Mouse (Mus musculus): ENCODE data around the gene Mgrn1.
A peak's percentile ranks its signal among the peaks of the same experiment; 100 is the strongest.

The Mgrn1 gene

DNA sequence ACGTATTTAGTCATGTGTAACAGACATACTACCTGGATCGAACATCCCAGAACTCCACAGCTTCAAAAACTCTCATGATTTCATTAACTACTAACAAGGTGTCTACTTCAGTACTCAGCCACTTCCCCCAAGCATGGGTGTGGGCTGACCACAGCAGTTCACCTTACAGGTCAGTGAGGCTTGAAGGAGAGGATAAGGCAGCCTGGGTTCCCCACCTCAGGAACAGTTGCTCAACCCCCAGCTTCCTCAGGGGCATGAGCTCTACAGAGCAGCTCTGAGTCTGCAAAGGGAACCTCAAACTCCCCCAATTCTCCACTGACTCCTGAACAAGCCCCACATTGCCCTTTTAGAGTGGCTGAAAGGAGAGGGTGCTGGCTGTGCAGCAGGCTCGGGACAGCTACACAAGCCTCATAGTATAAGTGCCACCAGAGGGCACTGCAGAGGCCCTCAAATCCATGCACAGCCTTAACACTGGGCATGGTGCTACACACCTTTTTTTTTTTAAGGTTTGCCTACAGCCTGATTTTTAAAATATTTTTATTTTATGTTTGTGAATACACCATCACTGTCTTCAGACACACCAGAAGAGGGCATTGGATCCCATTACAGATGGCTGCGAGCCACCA is 93.8 kb downstream of the Mgrn1 start:
- peak; percentile 7 to 37 for DNase-seq (ENCODE audit: low spot score in 2 of 2)

DNA sequence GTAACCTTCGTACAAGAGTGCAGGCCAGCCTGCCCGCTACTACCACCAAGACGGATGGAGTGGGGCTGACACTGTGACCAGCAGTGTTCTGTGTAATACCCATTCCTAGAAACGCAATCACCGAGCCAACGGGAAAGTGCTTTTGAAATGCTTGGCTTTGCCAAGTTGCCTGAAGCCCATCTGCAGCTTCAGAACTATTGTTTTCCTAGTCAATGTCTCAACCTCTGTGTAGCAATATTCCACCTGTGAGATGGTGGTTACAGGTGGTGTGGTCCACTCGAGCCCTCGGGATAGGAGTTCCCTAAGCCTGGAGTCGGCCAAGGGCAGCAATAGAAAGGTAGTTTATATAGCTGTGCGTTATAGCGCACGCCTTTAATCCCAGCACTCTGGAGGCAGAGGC is 98.7 kb downstream of the Mgrn1 start:
- no peak for DNase-seq (ENCODE audit: low spot score in 2 of 2)

Data from natural killer cell, adult 2 months (primary cell).